Mouse (Mus musculus) lung, embryonic 14.5 days (tissue): ENCODE data around the gene Uts2r. TPM values are rescaled to one million over a fixed set of nuclear protein-coding genes. Genes with fewer than 3 reads are reported as not detected.
A peak's percentile ranks its signal among the peaks of the same experiment; 100 is the strongest.

Experiments used
- ATAC-seq: fragments of 200-750 bp; cut with Nextera tagmentation; 2 replicates; pipeline ENCODE4 v1.8.0; 2017; ENCODE audit warnings: mild to moderate bottlenecking, moderate TSS enrichment, moderate library complexity; ENCODE audit not compliant: insufficient read depth
- DNase-seq: peaks from one replicate; pipeline ENCODE4 v3.0.0-alpha.2; 2015
- H3K27ac ChIP-seq: fragments of 300-500 bp; sonication (generic); 2 replicates; pipeline ENCODE4 v1.5.1; 2014; ENCODE audit warnings: low read depth, mild to moderate bottlenecking, moderate library complexity
- H3K27me3 ChIP-seq: fragments of 300-500 bp; sonication (generic); 2 replicates; pipeline ENCODE4 v1.6.1; 2014; ENCODE audit warnings: low read length, control low read depth; ENCODE audit not compliant: insufficient read depth
- H3K36me3 ChIP-seq: fragments of 300-500 bp; sonication (generic); 2 replicates; pipeline ENCODE4 v1.6.1; 2014; ENCODE audit warnings: control low read depth; ENCODE audit not compliant: insufficient read depth
- H3K4me1 ChIP-seq: fragments of 300-500 bp; sonication (generic); 2 replicates; pipeline ENCODE4 v1.6.1; 2014; ENCODE audit warnings: antibody characterized with exemption, control low read depth; ENCODE audit not compliant: insufficient read depth
- H3K4me2 ChIP-seq: fragments of 300-500 bp; sonication (generic); 2 replicates; pipeline ENCODE4 v1.6.1; 2014; ENCODE audit warnings: mild to moderate bottlenecking
- H3K4me3 ChIP-seq: fragments of 300-500 bp; sonication (generic); 2 replicates; pipeline ENCODE4 v1.5.1; 2014; ENCODE audit warnings: low read depth, low read length
- H3K9ac ChIP-seq: fragments of 300-500 bp; sonication (generic); 2 replicates; pipeline ENCODE4 v1.6.1; 2014
- H3K9me3 ChIP-seq: fragments of 300-500 bp; sonication (generic); 2 replicates; pipeline ENCODE4 v1.6.1; 2016; ENCODE audit warnings: low read depth, low read length, control low read depth
- CTCF ChIP-seq: IDR thresholded peaks from 2 replicates; pipeline ENCODE4 v1.5.1; 2016; ENCODE audit warnings: antibody characterized with exemption, low read depth
- WGBS: fragments of 180-500 bp; shearing (Covaris S2); extraction: QIAGEN DNeasy Blood & Tissue Kit; methylation state at CpG from one replicate; pipeline ENCODE4 v1.1.7; 2014; 5-methylcytosine and 5-hydroxymethylcytosine counted together
- polyA plus RNA-seq: library from polyadenylated mRNA; unstranded; fragments of >200 nt; fragmentation: Nextera tagmentation; extraction: Ambion mirVana; gene quantifications from 2 replicates; pipeline ENCODE4 v1.2.1, GENCODE M21; 2014

Uts2r gene
- polyA plus RNA-seq, result not detected in 2 replicates

GRCm38 (mm10) chr11:121159971-121160370 lies at the start of gene Uts2r:
Uts2r (plus strand) TSS chr11:121160271.
- no peak for DNase-seq
- no peak for TF ChIP-seq CTCF
- H3K9ac ChIP-seq, result no peak within 1 kb of the TSS
- ATAC-seq, result no peak
- 80% methylated on average over 5 of the region's 5 CpGs for WGBS
- peaks cover 32% of the 10 kb centered on the region for H3K27me3 ChIP-seq
- H3K9me3 ChIP-seq, result no peaks in the 10 kb centered on the region
- H3K36me3 ChIP-seq, result no peaks in the 10 kb centered on the region
- H3K4me3 ChIP-seq, result no peak within 1 kb of the TSS
- H3K4me1 ChIP-seq, result 0 out of 2 replicates have a peak, but pooled peaks cover 5% of the 10 kb centered on the region
- H3K27ac ChIP-seq, result no peak within 1 kb of the TSS
- H3K4me2 ChIP-seq, result no peak within 1 kb of the TSS

- Histone ChIP-seq H3K27me3 (no peaks in the 10 kb centered on the region), H3K4me3 (no peak overlapping the region), H3K27ac (no peak overlapping the region), H3K4me2 (no peak overlapping the region), H3K36me3 (no peaks in the 10 kb centered on the region), H3K4me1 (peaks cover 8% of the 10 kb centered on the region), H3K9ac (no peak overlapping the region), H3K9me3 (no peaks in the 10 kb centered on the region)
- no peak for TF ChIP-seq CTCF
- WGBS, result 76% methylated on average over 3 of the region's 3 CpGs
- no peak for DNase-seq
- ATAC-seq, result no peak
Observed at GRCm38 (mm10) chr11:121111051-121111450, 49.0 kb upstream of the Uts2r start.

DNA sequence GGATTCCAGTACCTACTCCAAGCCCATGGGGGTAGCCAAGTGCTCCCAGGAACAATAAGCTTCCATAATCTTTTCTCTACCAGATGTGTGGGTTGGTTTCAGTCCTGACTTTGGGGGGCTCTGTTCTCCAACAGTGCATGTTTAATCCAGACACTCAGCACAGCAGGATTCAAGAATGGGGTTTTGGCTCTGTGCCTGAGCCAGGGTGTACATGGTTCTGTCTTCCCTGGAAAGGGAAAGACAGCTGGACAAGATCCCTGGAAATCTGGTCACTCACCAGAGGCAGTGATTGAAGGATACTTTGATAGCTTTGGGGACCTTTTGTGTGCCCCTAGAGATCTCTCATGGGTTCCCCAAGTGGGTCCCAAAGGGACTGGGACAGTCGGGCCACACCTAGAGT lies 48.5 kb upstream of the Uts2r start:
- H3K27me3 ChIP-seq, result no peaks in the 10 kb centered on the region
- no peaks in the 10 kb centered on the region for H3K36me3 ChIP-seq
- no peak overlapping the region for H3K27ac ChIP-seq
- ATAC-seq, result no peak
- peak; percentile 60 for DNase-seq
- 52% methylated on average over 1 of the region's 1 CpGs for WGBS
- H3K4me3 ChIP-seq, result no peak overlapping the region
- TF ChIP-seq CTCF, result no peak
- no peak overlapping the region for H3K9ac ChIP-seq
- no peaks in the 10 kb centered on the region for H3K9me3 ChIP-seq
- H3K4me1 ChIP-seq, result peaks cover 8% of the 10 kb centered on the region
- H3K4me2 ChIP-seq, result no peak overlapping the region

- H3K4me2 ChIP-seq, result no peak overlapping the region
Observed at GRCm38 (mm10) chr11:121112091-121112775, 47.8 kb upstream of the Uts2r start.

GRCm38 (mm10) chr11:121118106-121118505 lies 42.0 kb upstream of the Uts2r start:
- no peak overlapping the region for H3K4me3 ChIP-seq
- ATAC-seq (no peak), DNase-seq (no peak)
- H3K4me1 ChIP-seq, result no peaks in the 10 kb centered on the region
- H3K36me3 ChIP-seq, result no peaks in the 10 kb centered on the region
- H3K27me3 ChIP-seq, result no peaks in the 10 kb centered on the region
- no peak; the same call in 1 of the 2 replicates for TF ChIP-seq CTCF
- H3K9me3 ChIP-seq, result no peaks in the 10 kb centered on the region
- 91% methylated on average over 18 of the region's 18 CpGs for WGBS
- no peak overlapping the region for H3K27ac ChIP-seq
- H3K9ac ChIP-seq, result no peak overlapping the region
- H3K4me2 ChIP-seq, result no peak overlapping the region

More at GRCm38 (mm10) chr11:121112091-121112775, 47.8 kb upstream of the Uts2r start:
- DNase-seq, result no peak
- Histone ChIP-seq H3K9ac (no peak overlapping the region), H3K4me3 (no peak overlapping the region), H3K4me1 (peaks cover 8% of the 10 kb centered on the region), H3K36me3 (no peaks in the 10 kb centered on the region), H3K27me3 (no peaks in the 10 kb centered on the region), H3K27ac (no peak overlapping the region), H3K9me3 (no peaks in the 10 kb centered on the region)
- no peak for ATAC-seq
- no peak for TF ChIP-seq CTCF
- 61% methylated on average over 5 of the region's 5 CpGs for WGBS

DNA sequence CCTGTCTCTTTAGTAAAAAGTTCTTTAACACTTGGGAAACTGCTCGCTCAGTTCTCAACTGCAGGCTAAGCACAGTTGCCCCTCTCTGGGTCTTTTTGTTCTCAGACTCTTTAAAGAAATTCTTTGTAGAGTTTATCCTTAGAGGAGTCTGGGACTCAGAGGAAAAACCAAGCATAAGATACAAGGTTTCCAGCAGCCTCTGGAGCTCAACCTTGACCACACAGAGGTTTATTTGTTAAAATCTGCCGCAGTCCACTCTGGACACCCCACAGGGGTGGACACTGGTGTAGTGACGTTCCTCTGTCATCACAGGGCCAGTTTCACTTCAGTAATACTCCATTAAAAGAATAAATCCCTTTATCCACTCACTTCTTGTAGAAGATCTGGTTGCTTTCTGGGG lies 41.5 kb upstream of the Uts2r start, which contains the start of gene Tex19.2:
TSS of gene Tex19.2 (minus strand) at position 101 of the 400 bp plus-strand sequence.
- H3K9ac ChIP-seq, result no peak within 1 kb of the TSS

GRCm38 (mm10) chr11:121121151-121121550 lies 38.9 kb upstream of the Uts2r start:
- peak; percentile 63 for ATAC-seq
- Histone ChIP-seq H3K27me3 (no peaks in the 10 kb centered on the region), H3K4me3 (no peak overlapping the region), H3K27ac (peak overlapping the region; percentile 33; the same call in 1 of the 2 replicates), H3K9ac (no peak overlapping the region), H3K4me1 (no peaks in the 10 kb centered on the region), H3K9me3 (no peaks in the 10 kb centered on the region), H3K36me3 (no peaks in the 10 kb centered on the region), H3K4me2 (no peak overlapping the region)
- peak; percentile 82 for DNase-seq
- no peak for TF ChIP-seq CTCF
- 25% methylated on average over 3 of the region's 3 CpGs for WGBS

More for the DNA sequence above, 41.5 kb upstream of the Uts2r start, which contains the start of gene Tex19.2:
- H3K27me3 ChIP-seq, result no peaks in the 10 kb centered on the region
- H3K27ac ChIP-seq, result no peak within 1 kb of the TSS
- no peak for TF ChIP-seq CTCF
- no peak within 1 kb of the TSS for H3K4me2 ChIP-seq
- H3K4me1 ChIP-seq, result no peaks in the 10 kb centered on the region
- H3K9me3 ChIP-seq, result no peaks in the 10 kb centered on the region
- H3K4me3 ChIP-seq, result no peak within 1 kb of the TSS
- DNase-seq, result no peak
- 77% methylated on average over 3 of the region's 3 CpGs for WGBS
- no peak for ATAC-seq
- H3K36me3 ChIP-seq, result no peaks in the 10 kb centered on the region
